Mouse (Mus musculus): ENCODE results near the gene Washc4. TPM values are rescaled to one million over a fixed set of nuclear protein-coding genes. Genes with fewer than 3 reads are reported as not detected.

The Washc4 gene
- total and polyA plus RNA-seq, 3 experiments, result 2.3 to 61.5 (median 46.0) TPM

DNA sequence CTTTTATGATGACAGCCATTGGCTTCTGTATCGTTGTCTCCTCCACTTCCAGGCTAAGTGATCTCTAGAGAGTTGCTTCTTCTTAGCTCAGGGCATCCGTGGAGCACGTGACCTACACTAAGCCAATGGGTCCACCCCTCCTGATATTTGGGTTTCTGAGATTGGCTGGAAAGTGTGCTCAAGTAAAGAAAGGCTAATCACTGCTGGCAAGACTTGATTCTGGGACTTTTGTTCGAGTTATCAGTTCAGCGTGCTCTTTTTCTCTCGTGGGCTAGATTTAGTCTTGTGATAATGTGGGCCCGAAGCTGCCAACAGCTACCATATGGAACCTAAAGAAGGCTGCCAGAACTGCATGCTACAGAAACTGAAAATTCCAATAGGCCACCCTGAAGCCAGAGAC, 1.3 kb upstream of the Washc4 start:
- ATAC-seq (ENCODE audit: extremely low read depth, insufficient number of reproducible peaks, low FRiP score, poor library complexity, severe bottlenecking) (no peak), DNase-seq (ENCODE audit: low spot score) (no peak)
- H3K9me3 ChIP-seq (replicated peaks), result no peaks in the 10 kb centered on the region
- peaks cover 10% of the 10 kb centered on the region for H3K27me3 ChIP-seq (ENCODE audit: insufficient read depth, low read length)
- H3K4me3 ChIP-seq (ENCODE audit: low read depth, low read length), result no peak overlapping the region
- H3K36me3 ChIP-seq (replicated peaks), result peaks cover 6% of the 10 kb centered on the region
- TF ChIP-seq POLR2AphosphoS5 (IDR thresholded peaks at IDR 0.05; ENCODE audit: insufficient replicate concordance, low read depth, low read length) (no peak), GATA1 (IDR thresholded peaks at IDR 0.05; ENCODE audit: borderline replicate concordance, low read length) (no peak), CTCF (IDR thresholded peaks at IDR 0.05; ENCODE audit: low read depth, low read length) (no peak), TAL1 (conservative IDR thresholded peaks at IDR 0.05; ENCODE audit: low read depth, low read length) (no peak), GATA2 (IDR thresholded peaks at IDR 0.05; ENCODE audit: borderline replicate concordance, low read depth, low read length) (no peak)
- H3K4me1 ChIP-seq (ENCODE audit: insufficient read depth, low read depth, low read length), result peaks cover 17% of the 10 kb centered on the region; the same call in 1 of the 2 replicates

DNA sequence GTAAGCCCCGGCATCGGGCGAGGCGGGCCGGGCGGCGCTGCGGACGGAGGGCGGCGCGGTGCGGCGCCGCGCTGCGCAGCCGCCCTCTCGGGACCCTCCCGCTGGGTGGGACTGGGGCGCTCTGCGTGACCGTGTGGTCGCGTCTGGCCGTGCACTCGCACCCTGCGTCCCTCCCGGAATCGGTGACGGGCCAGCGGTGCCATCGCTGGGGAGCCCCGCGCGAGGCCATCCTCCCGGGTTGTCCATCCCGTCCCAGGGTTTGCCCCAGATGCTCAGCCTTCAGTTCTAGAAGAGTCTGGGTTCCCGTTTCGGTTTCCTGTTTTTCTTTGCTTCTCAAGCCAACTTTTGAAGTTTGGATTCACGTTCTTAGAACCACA, 539 bp downstream of the Washc4 start:
- Histone ChIP-seq H3K27me3 (ENCODE audit: insufficient read depth, low read length) (peaks cover 6% of the 10 kb centered on the region; the same call in 1 of the 2 replicates), H3K9me3 (replicated peaks) (no peaks in the 10 kb centered on the region), H3K4me1 (ENCODE audit: insufficient read depth, low read depth, low read length) (peaks cover 17% of the 10 kb centered on the region; the same call in 1 of the 2 replicates), H3K4me3 (ENCODE audit: low read depth, low read length) (peak overlapping the region; percentile 99), H3K36me3 (replicated peaks) (peaks cover 19% of the 10 kb centered on the region)
- no peak for TF ChIP-seq GATA1 (IDR thresholded peaks at IDR 0.05; ENCODE audit: borderline replicate concordance, low read length)
- no peak for TF ChIP-seq GATA2 (IDR thresholded peaks at IDR 0.05; ENCODE audit: borderline replicate concordance, low read depth, low read length)
- TF ChIP-seq TAL1 (conservative IDR thresholded peaks at IDR 0.05; ENCODE audit: low read depth, low read length), result no peak
- TF ChIP-seq CTCF (IDR thresholded peaks at IDR 0.05; ENCODE audit: low read depth, low read length), result no peak
- TF ChIP-seq POLR2AphosphoS5 (IDR thresholded peaks at IDR 0.05; ENCODE audit: insufficient replicate concordance, low read depth, low read length), result no peak
- no peak for DNase-seq (ENCODE audit: low spot score)
- peak; percentile 42 for ATAC-seq (ENCODE audit: extremely low read depth, insufficient number of reproducible peaks, low FRiP score, poor library complexity, severe bottlenecking)

DNA sequence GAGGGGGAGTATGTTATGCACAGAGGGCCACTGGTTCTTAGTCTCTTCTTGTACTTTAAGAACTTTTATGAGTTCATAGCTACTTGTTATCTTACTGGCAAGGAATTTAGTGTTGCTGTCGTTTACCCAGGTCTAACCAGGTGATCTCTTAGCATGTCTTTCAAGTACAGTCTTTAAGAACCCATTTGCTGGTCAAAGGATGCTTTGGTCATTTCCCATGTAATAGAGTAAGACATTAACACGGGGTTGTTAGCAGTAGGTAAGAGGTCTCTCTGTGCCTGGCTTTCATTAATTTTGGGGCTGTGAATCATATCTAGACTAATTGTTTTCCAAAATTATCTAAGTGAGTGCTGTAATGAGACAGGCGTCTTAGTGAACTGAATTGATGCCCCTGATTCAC, 1.8 kb downstream of the Washc4 start:
- H3K27me3 ChIP-seq (ENCODE audit: insufficient read depth, low read length), result no peaks in the 10 kb centered on the region
- ATAC-seq (ENCODE audit: extremely low read depth, insufficient number of reproducible peaks, low FRiP score, poor library complexity, severe bottlenecking), result no peak
- peaks cover 29% of the 10 kb centered on the region for H3K36me3 ChIP-seq (replicated peaks)
- H3K4me3 ChIP-seq (ENCODE audit: low read depth, low read length), result no peak overlapping the region
- no peak for DNase-seq (ENCODE audit: low spot score)
- no peaks in the 10 kb centered on the region for H3K9me3 ChIP-seq (replicated peaks)
- TF ChIP-seq CTCF (IDR thresholded peaks at IDR 0.05; ENCODE audit: low read depth, low read length) (no peak), TAL1 (conservative IDR thresholded peaks at IDR 0.05; ENCODE audit: low read depth, low read length) (no peak), POLR2AphosphoS5 (IDR thresholded peaks at IDR 0.05; ENCODE audit: insufficient replicate concordance, low read depth, low read length) (no peak), GATA1 (IDR thresholded peaks at IDR 0.05; ENCODE audit: borderline replicate concordance, low read length) (no peak), GATA2 (IDR thresholded peaks at IDR 0.05; ENCODE audit: borderline replicate concordance, low read depth, low read length) (no peak)
- peaks cover 15% of the 10 kb centered on the region; the same call in 1 of the 2 replicates for H3K4me1 ChIP-seq (ENCODE audit: insufficient read depth, low read depth, low read length)

DNA sequence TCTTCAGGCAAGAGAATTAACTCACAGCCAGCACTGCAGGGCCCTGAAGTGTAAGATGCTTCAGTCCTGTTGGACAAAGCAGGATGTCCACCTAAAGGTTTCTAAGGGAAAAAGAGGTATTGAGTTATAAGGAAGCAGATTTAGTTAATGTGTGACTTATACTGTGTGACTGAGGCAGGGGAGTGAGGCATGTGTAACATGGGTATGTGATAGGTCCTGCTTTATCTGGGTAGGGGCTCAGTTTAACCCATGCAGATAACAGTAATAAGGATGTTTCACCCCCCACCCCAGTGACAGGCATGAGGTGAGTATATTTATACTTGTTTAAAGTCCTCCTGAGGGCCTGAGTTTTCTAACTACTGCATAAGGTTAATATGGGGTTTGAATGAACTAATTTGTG, 19.5 kb downstream of the Washc4 start:
- no peaks in the 10 kb centered on the region for H3K9me3 ChIP-seq (replicated peaks)
- no peak overlapping the region for H3K4me3 ChIP-seq (ENCODE audit: low read depth, low read length)
- ATAC-seq (ENCODE audit: extremely low read depth, insufficient number of reproducible peaks, low FRiP score, poor library complexity, severe bottlenecking) (no peak), DNase-seq (ENCODE audit: low spot score) (no peak)
- H3K36me3 ChIP-seq (replicated peaks), result peaks cover 91% of the 10 kb centered on the region
- TF ChIP-seq GATA2 (IDR thresholded peaks at IDR 0.05; ENCODE audit: borderline replicate concordance, low read depth, low read length) (no peak), POLR2AphosphoS5 (IDR thresholded peaks at IDR 0.05; ENCODE audit: insufficient replicate concordance, low read depth, low read length) (no peak), TAL1 (conservative IDR thresholded peaks at IDR 0.05; ENCODE audit: low read depth, low read length) (no peak), GATA1 (IDR thresholded peaks at IDR 0.05; ENCODE audit: borderline replicate concordance, low read length) (no peak), CTCF (IDR thresholded peaks at IDR 0.05; ENCODE audit: low read depth, low read length) (no peak)
- H3K4me1 ChIP-seq (ENCODE audit: insufficient read depth, low read depth, low read length), result peaks cover 5% of the 10 kb centered on the region; the same call in 1 of the 2 replicates
- no peaks in the 10 kb centered on the region for H3K27me3 ChIP-seq (ENCODE audit: insufficient read depth, low read length)

DNA sequence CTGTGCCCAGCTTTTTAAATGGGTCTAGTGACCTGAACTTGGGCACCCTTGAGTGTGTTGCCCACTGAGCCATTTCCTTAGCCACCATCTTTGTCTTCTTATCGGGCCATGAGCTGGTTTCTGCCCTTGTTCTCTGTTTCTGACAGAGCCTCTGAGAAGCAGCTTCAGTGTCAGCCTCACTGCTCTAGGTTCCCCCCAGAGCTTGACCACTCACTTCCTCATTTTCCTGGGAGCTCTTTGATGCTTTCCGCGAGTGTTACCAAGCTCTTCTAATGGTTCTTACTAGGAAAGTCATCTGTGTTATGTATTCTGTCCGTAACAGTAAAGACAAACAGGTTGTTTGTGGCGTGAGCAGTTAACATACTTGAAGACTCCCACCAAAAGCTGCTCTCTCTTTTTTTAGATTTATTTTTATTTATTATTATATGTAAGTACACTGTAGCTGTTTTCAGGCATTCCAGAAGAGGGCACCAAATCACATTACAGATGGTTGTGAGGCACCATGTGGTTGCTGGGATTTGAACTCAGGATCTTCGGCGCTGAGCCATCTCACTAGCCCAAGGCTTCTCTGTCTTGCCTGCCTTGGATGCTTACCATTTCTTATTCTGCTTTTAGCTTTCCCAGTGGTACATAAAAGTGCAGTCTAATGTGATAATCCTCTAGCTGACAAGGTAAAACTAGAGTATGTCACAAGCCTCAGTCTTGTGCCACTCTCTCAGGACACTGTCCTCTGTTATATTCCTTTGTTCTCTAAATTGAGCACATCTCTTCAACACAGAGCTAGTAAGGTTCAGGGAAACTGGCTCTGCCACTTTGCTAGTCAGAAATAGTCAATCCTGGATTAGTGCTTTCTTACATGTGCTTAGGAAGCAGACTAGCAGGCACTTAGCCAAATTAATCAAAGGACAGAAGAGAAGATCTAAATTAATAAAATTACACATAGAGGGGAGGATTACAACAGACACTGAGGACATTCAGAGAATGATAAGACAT, 22.2 kb downstream of the Washc4 start:
- ATAC-seq (ENCODE audit: extremely low read depth, insufficient number of reproducible peaks, low FRiP score, poor library complexity, severe bottlenecking), result no peak
- Histone ChIP-seq H3K9me3 (replicated peaks) (no peaks in the 10 kb centered on the region), H3K4me3 (ENCODE audit: low read depth, low read length) (no peak overlapping the region), H3K36me3 (replicated peaks) (peaks cover 89% of the 10 kb centered on the region), H3K4me1 (ENCODE audit: insufficient read depth, low read depth, low read length) (peaks cover 5% of the 10 kb centered on the region; the same call in 1 of the 2 replicates), H3K27me3 (ENCODE audit: insufficient read depth, low read length) (no peaks in the 10 kb centered on the region)
- no peak for TF ChIP-seq POLR2AphosphoS5 (IDR thresholded peaks at IDR 0.05; ENCODE audit: insufficient replicate concordance, low read depth, low read length)
- no peak for TF ChIP-seq TAL1 (conservative IDR thresholded peaks at IDR 0.05; ENCODE audit: low read depth, low read length)
- no peak for TF ChIP-seq CTCF (IDR thresholded peaks at IDR 0.05; ENCODE audit: low read depth, low read length)
- TF ChIP-seq GATA2 (IDR thresholded peaks at IDR 0.05; ENCODE audit: borderline replicate concordance, low read depth, low read length), result no peak
- no peak for TF ChIP-seq GATA1 (IDR thresholded peaks at IDR 0.05; ENCODE audit: borderline replicate concordance, low read length)
- DNase-seq (ENCODE audit: low spot score), result peak; percentile 1

DNA sequence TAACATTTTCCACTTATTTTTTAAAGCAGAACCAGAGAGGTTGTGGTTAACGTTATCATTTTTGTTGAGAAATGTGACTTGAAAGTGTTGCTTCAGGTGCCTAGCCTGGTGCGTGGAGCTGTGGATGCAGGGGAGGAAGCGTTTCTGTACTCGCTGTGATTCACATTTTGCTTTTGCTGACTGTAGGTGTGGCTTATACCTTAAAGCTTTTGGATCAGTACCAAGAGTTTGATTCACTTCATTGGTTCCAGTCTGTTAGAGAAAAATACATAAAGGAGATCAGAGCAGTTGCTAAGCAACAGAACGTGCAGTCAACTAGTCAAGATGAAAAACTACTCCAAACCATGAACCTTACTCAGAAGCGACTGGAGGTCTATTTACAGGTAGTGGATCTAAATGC, 47.2 kb downstream of the Washc4 start:
- DNase-seq (ENCODE audit: low spot score) (no peak), ATAC-seq (ENCODE audit: extremely low read depth, insufficient number of reproducible peaks, low FRiP score, poor library complexity, severe bottlenecking) (no peak)
- Histone ChIP-seq H3K4me1 (ENCODE audit: insufficient read depth, low read depth, low read length) (no peaks in the 10 kb centered on the region), H3K9me3 (replicated peaks) (no peaks in the 10 kb centered on the region), H3K36me3 (replicated peaks) (peaks cover 88% of the 10 kb centered on the region), H3K4me3 (ENCODE audit: low read depth, low read length) (no peak overlapping the region), H3K27me3 (ENCODE audit: insufficient read depth, low read length) (no peaks in the 10 kb centered on the region)
- TF ChIP-seq POLR2AphosphoS5 (IDR thresholded peaks at IDR 0.05; ENCODE audit: insufficient replicate concordance, low read depth, low read length) (no peak), TAL1 (conservative IDR thresholded peaks at IDR 0.05; ENCODE audit: low read depth, low read length) (no peak), GATA1 (IDR thresholded peaks at IDR 0.05; ENCODE audit: borderline replicate concordance, low read length) (no peak), GATA2 (IDR thresholded peaks at IDR 0.05; ENCODE audit: borderline replicate concordance, low read depth, low read length) (no peak), CTCF (IDR thresholded peaks at IDR 0.05; ENCODE audit: low read depth, low read length) (no peak)
